Mouse (Mus musculus) Patski (cell line): ENCODE measurements around the gene Prl3a1. TPM values are rescaled to one million over a fixed set of nuclear protein-coding genes. Genes with fewer than 3 reads are reported as not detected.

ENCODE experiments used
- ATAC-seq: fragments of 100-300 bp; one replicate; pipeline ENCODE4 v1.8.0; 2021
- CTCF ChIA-PET: fragments of 350-600 bp; sonication (Branson Sonifier 250); formaldehyde crosslinking; loops from one replicate; lab custom pipeline; 2022; ENCODE audit warnings: inconsistent platforms; lab: Charles Lee
- POLR2A ChIA-PET: fragments of 350-600 bp; sonication (Branson Sonifier 250); formaldehyde crosslinking; loops from one replicate; lab custom pipeline; 2022; ENCODE audit warnings: antibody characterized with exemption, inconsistent platforms; lab: Charles Lee
- DNase-seq: peaks from one replicate; pipeline ENCODE4 v3.0.0-alpha.2; 2011; ENCODE audit warnings: low read depth, low spot score
- H3K27me3 ChIP-seq: fragments of 371-371 bp; one replicate; pipeline ENCODE4 v1.5.1; 2021
- CTCF ChIP-seq: fragments of 100-300 bp; IDR thresholded peaks from one replicate; pipeline ENCODE4 v1.5.1; 2021
- in situ Hi-C: fragments of 300-500 bp; cut with MboI; formaldehyde crosslinking; loops from 3 replicates; pipeline ENCODE4 v1.11.1; 2018; ENCODE audit warnings: low pct_unique_long_range_greater_than_20kb, mixed read lengths
- polyA plus RNA-seq: library from polyadenylated mRNA; unstranded; gene quantifications from one replicate; pipeline ENCODE4 v1.2.3, GENCODE M21; 2021

The Prl3a1 gene
- polyA plus RNA-seq: not detected

- no peaks in the 10 kb centered on the region for H3K27me3 ChIP-seq
- ChIA-PET POLR2A (no interaction called here), CTCF (no interaction called here)
- in situ Hi-C loops: no loop called here
- no peak for TF ChIP-seq CTCF
- no peak for ATAC-seq
- DNase-seq: no peak
These were observed at the start of gene Prl3a1 for GRCm38 (mm10) chr13:27259136-27259535. Gene Prl3a1 (plus strand): TSS chr13:27259436.

- in situ Hi-C loops: no loop called here
- H3K27me3 ChIP-seq: no peaks in the 10 kb centered on the region
- ChIA-PET CTCF (no interaction called here), POLR2A (interaction anchor here (0.7 kb wide), 1 partner anchor 36 kb away, joined by 5 read pairs; no protein-coding TSS in a partner anchor)
- no peak for ATAC-seq
- no peak for TF ChIP-seq CTCF
- DNase-seq: no peak
These were observed 17.7 kb upstream of the Prl3a1 start, which contains the start of gene Prl3b1 for GRCm38 (mm10) chr13:27241547-27241946. Gene Prl3b1 (plus strand): TSS chr13:27241847.

DNA sequence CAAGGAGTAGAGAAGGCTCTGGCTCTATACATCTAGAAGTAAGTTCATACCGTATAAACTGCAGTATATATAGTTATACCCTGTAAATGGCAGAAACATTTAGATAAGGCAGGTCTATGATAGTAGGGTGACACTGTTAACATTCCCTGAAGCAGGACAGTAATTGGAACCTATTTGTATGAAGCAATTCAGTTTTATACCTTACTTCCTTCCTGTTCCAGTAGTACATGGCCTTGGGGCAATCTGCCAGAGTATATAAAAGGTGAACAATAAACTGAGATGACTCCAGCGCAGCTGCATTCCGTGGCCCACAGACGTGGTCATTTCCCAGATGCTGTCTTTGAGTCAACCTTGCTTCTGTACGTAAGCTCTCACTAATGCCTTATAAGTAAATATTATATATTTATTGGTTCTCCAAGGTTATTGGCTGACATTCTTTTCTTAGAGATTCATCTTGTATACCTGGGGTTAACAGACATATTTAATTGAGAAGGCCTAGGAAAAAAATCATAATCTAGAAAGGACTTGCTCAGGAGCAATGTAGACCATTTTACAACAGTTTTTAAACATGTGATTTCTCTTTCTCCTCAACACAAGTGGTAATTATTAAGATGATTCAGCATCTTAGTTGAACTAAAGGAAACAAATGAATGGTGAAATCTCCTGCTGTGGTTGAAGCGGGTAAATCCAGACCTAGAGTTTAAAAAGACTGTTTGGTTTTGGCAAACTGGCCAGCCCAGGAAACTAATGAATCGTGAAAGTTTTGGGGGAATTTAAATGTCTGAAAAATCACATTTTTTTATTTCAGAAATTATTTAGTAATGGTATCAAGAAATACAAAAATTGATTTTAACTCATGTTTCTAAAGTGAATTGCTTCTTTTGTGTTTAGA, 53.3 kb downstream of the Prl3a1 start, which contains the start of gene Prl6a1:
Prl6a1 (plus strand) TSS at position 294 of the 892 bp plus-strand sequence.
- ATAC-seq: no peak
- DNase-seq: no peak
- ChIA-PET CTCF (no interaction called here), POLR2A (no interaction called here)
- no peaks in the 10 kb centered on the region for H3K27me3 ChIP-seq
- no peak for TF ChIP-seq CTCF
- in situ Hi-C loops: no loop called here

Other genes starting within 250 kb of the Prl3a1 start
- gene Prl, start 201.9 kb upstream of the Prl3a1 start, polyA plus RNA-seq: not detected
- not detected for gene Prl3d1, start 165.2 kb upstream of the Prl3a1 start, polyA plus RNA-seq
- gene Prl3d2, start 137.7 kb upstream of the Prl3a1 start, polyA plus RNA-seq: not detected
- not detected for gene Prl3d3, start 102.6 kb upstream of the Prl3a1 start, polyA plus RNA-seq
- not detected for gene Prl3c1, start 62.8 kb upstream of the Prl3a1 start, polyA plus RNA-seq
- gene Prl3b1, start 17.6 kb upstream of the Prl3a1 start, polyA plus RNA-seq: not detected
- not detected for gene Prl6a1, start 53.2 kb downstream of the Prl3a1 start, polyA plus RNA-seq
- not detected for gene Prl8a2, start 86.2 kb downstream of the Prl3a1 start, polyA plus RNA-seq
- not detected for gene Prl2b1, start 131.4 kb downstream of the Prl3a1 start, polyA plus RNA-seq
- not detected for gene Prl8a6, start 179.3 kb downstream of the Prl3a1 start, polyA plus RNA-seq